ENCODE assay signal across 19 mouse cellular contexts in the genomic region with DNA sequence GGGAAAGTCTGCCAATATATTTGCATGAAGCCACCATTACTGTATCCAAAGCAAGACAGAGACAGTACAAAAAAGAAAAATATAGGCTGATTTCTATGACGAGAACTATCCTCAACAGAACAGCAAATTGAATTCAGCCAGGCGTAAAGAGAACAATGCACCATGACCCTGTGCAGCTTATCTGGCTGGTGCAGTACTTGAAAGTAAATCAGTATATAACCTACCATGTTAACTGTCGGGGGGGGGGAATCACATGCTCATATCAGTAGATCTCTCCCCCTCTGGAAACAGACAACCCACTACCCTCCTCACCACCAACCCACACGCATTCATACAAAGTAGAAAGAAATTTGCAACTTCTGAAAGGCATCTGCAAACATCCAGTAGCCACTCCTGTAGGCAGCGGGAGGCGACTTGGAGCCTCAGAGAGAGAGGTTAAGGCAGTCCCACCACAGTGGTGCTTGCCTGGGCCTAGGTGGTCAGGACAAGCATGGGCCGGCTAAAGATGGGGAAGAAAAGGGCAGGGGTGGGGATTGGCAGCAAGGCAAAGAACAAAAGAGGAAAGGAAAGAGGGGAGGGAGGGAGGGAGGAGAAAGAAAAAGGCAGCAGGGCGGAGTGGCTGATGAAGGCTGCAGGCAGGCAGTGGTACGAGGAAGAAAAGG. TPM values are rescaled to one million over a fixed set of nuclear protein-coding genes. Genes with fewer than 3 reads are reported as not detected.
DNase-seq lines count a peak whose midpoint lies in the region; ATAC-seq and TF ChIP-seq lines count a peak whose summit lies in the region.
"Had no signal": no experiment of that assay in that cellular context is flagged by ENCODE, and none has a peak within 500 bp of the region (broad histone marks: within the 10 kb centered on the region; RNA-seq: fewer than 3 reads in every experiment).

No protein-coding gene starts in this region.

- WGBS in forebrain, embryonic 11.5 days, result 33% methylated on average over 9 of the region's 9 CpGs
- WGBS in hindbrain, embryonic 13.5 days, result 31% methylated on average over 9 of the region's 9 CpGs
- 25% methylated on average over 9 of the region's 9 CpGs for WGBS in midbrain, embryonic 14.5 days
- 81% methylated on average over 9 of the region's 9 CpGs for WGBS in kidney, adult 2 months

- H3K9me3 ChIP-seq in ES-E14 (ENCODE audit: control insufficient read depth, insufficient read depth, low read depth, low read length), result no peaks in the 10 kb centered on the region
- H3K9me3 ChIP-seq in forebrain, embryonic 11.5 days (ENCODE audit: control insufficient read depth, low read length), result no peaks in the 10 kb centered on the region
- no peaks in the 10 kb centered on the region for H3K9me3 ChIP-seq in hindbrain, embryonic 13.5 days
- no peaks in the 10 kb centered on the region for H3K9me3 ChIP-seq in midbrain, embryonic 14.5 days (ENCODE audit: control insufficient read depth, low read length)
- H3K9me3 ChIP-seq: heart, embryonic 10.5 days; intestine, embryonic 15.5 days had no signal

- H3K4me1 ChIP-seq in ES-E14 (ENCODE audit: control insufficient read depth in 2 of 2, insufficient read depth in 2 of 2, low read length in 2 of 2, poor library complexity in 1 of 2), result peaks cover 2 to 21% of the 10 kb centered on the region in 2 experiments; a peak in 3 of 4 replicates
- H3K4me1 ChIP-seq in forebrain, embryonic 11.5 days (replicated peaks; ENCODE audit: control insufficient read depth, insufficient read depth, low read length), result peaks cover 12% of the 10 kb centered on the region
- peaks cover 31% of the 10 kb centered on the region for H3K4me1 ChIP-seq in hindbrain, embryonic 13.5 days (replicated peaks)
- H3K4me1 ChIP-seq in midbrain, embryonic 14.5 days (ENCODE audit: control insufficient read depth, insufficient read depth, low read length), result peaks cover 27% of the 10 kb centered on the region
- H3K4me1 ChIP-seq in kidney, adult 2 months (ENCODE audit: control insufficient read depth, insufficient read depth, low read length), result no peaks in the 10 kb centered on the region
- H3K4me1 ChIP-seq: heart, embryonic 10.5 days; intestine, embryonic 15.5 days had no signal

- H3K27me3 ChIP-seq in forebrain, embryonic 11.5 days (ENCODE audit: control insufficient read depth, insufficient read depth, low read length), result no peaks in the 10 kb centered on the region
- no peaks in the 10 kb centered on the region for H3K27me3 ChIP-seq in hindbrain, embryonic 13.5 days
- H3K27me3 ChIP-seq in midbrain, embryonic 14.5 days (ENCODE audit: control insufficient read depth, insufficient read depth, low read length), result no peaks in the 10 kb centered on the region
- H3K27me3 ChIP-seq in kidney, adult 2 months (replicated peaks; ENCODE audit: control insufficient read depth, insufficient read depth, low read length), result no peaks in the 10 kb centered on the region
- H3K27me3 ChIP-seq: intestine, embryonic 15.5 days had no signal

- ATAC-seq in forebrain, embryonic 11.5 days (replicated peaks; ENCODE audit: low FRiP score), result peak; percentile 46; the same call in 1 of the 2 replicates
- peak; percentile 45; the same call in 1 of the 2 replicates for ATAC-seq in hindbrain, embryonic 13.5 days (ENCODE audit: low FRiP score)
- no peak for ATAC-seq in midbrain, embryonic 14.5 days (ENCODE audit: low FRiP score, low TSS enrichment)
- ATAC-seq: intestine, embryonic 15.5 days had no signal

- H3K4me2 ChIP-seq in forebrain, embryonic 11.5 days (ENCODE audit: low read depth, low read length, severe bottlenecking), result no peak overlapping the region
- no peak overlapping the region for H3K4me2 ChIP-seq in hindbrain, embryonic 13.5 days
- no peak overlapping the region for H3K4me2 ChIP-seq in midbrain, embryonic 14.5 days (ENCODE audit: low read length)
- H3K4me2 ChIP-seq: intestine, embryonic 15.5 days; lung, embryonic 14.5 days had no signal

- no peak for TF ChIP-seq CTCF in kidney, adult 2 months (conservative IDR thresholded peaks at IDR 0.05; ENCODE audit: insufficient read depth, insufficient read length, low read depth, low read length)

- TF ChIP-seq POLR2A in kidney, adult 2 months (IDR thresholded peaks at IDR 0.05; ENCODE audit: low read depth, low read length), result no peak

- peaks cover 12% of the 10 kb centered on the region; the same call in 1 of the 2 replicates for H3K36me3 ChIP-seq in ES-E14 (ENCODE audit: control insufficient read depth, insufficient read depth, low read length, poor library complexity, severe bottlenecking)
- H3K36me3 ChIP-seq in forebrain, embryonic 11.5 days (ENCODE audit: control insufficient read depth, insufficient read depth, low read length), result peaks cover 5% of the 10 kb centered on the region
- H3K36me3 ChIP-seq in hindbrain, embryonic 13.5 days, result peaks cover 18% of the 10 kb centered on the region
- peaks cover 16% of the 10 kb centered on the region for H3K36me3 ChIP-seq in midbrain, embryonic 14.5 days (ENCODE audit: control insufficient read depth, insufficient read depth, low read length)
- H3K36me3 ChIP-seq in kidney, adult 2 months (ENCODE audit: control insufficient read depth, insufficient read depth, low read length), result peaks cover 2% of the 10 kb centered on the region

- in situ Hi-C loops in ES-E14 (cut with MboI; ENCODE audit: low sequenced_read_pairs in 2 of 2, unreplicated experiment in 2 of 2), result no loop called here

- peak overlapping the region; percentile 0; the same call in 1 of the 2 replicates for H3K27ac ChIP-seq in ES-E14 (ENCODE audit: insufficient read depth, low read depth, low read length, poor library complexity, severe bottlenecking)
- H3K27ac ChIP-seq in forebrain, embryonic 11.5 days (ENCODE audit: low read depth, low read length), result no peak overlapping the region
- H3K27ac ChIP-seq in hindbrain, embryonic 13.5 days, result peak overlapping the region; percentile 77
- peak overlapping the region; percentile 61 for H3K27ac ChIP-seq in midbrain, embryonic 14.5 days (replicated peaks; ENCODE audit: low read depth, low read length)
- H3K27ac ChIP-seq in kidney, adult 2 months (ENCODE audit: insufficient read depth, low read depth, low read length), result no peak overlapping the region
- H3K27ac ChIP-seq: heart, embryonic 10.5 days; intestine, embryonic 15.5 days had no signal

- H3K9ac ChIP-seq in ES-E14 (ENCODE audit: insufficient read depth, low read depth, low read length, poor library complexity, severe bottlenecking), result no peak overlapping the region
- peak overlapping the region; percentile 35 for H3K9ac ChIP-seq in forebrain, embryonic 11.5 days (ENCODE audit: low read length)
- no peak overlapping the region for H3K9ac ChIP-seq in hindbrain, embryonic 13.5 days
- no peak overlapping the region for H3K9ac ChIP-seq in midbrain, embryonic 14.5 days (replicated peaks; ENCODE audit: low read length)
- H3K9ac ChIP-seq: intestine, embryonic 15.5 days; lung, embryonic 14.5 days had no signal

- no peak overlapping the region for H3K4me3 ChIP-seq in ES-E14 (ENCODE audit: insufficient read depth in 1 of 2, low read depth in 1 of 2, low read length in 2 of 2, poor library complexity in 1 of 2, severe bottlenecking in 1 of 2)
- H3K4me3 ChIP-seq in forebrain, embryonic 11.5 days (ENCODE audit: low read depth, low read length), result no peak overlapping the region
- H3K4me3 ChIP-seq in hindbrain, embryonic 13.5 days, result no peak overlapping the region
- H3K4me3 ChIP-seq in midbrain, embryonic 14.5 days (replicated peaks; ENCODE audit: low read depth, low read length), result no peak overlapping the region
- H3K4me3 ChIP-seq in kidney, adult 2 months (ENCODE audit: insufficient read depth, low read depth, low read length), result no peak overlapping the region
- H3K4me3 ChIP-seq: erythroblast, embryonic 14.5 days; heart, embryonic 10.5 days; intestine, embryonic 15.5 days had no signal

- DNase-seq in ES-E14 (ENCODE audit: low read depth, low spot score), result no peak
- DNase-seq in forebrain, embryonic 11.5 days (ENCODE audit: low spot score), result no peak
- DNase-seq in midbrain, embryonic 14.5 days, result peak; percentile 61
- DNase-seq in kidney, adult 2 months, result no peak
- no peak for DNase-seq in kidney, postnatal 25 days
- DNase-seq in urinary bladder, postnatal 36 days (ENCODE audit: low spot score in 2 of 2), result no peak
- DNase-seq: adrenal gland, postnatal 36 days; heart, postnatal 14 days; kidney, postnatal 36 days; lung, embryonic 14.5 days; right cerebral cortex, postnatal 4 days had no signal

TF ChIP-seq in ES-E14, 5 proteins besides CTCF, POLR2A, EP300 and RAD21:
- no peak for TF ChIP-seq MAFK (IDR thresholded peaks at IDR 0.05; ENCODE audit: insufficient read depth, low read depth, low read length)
- no peak for TF ChIP-seq CHD2 (IDR thresholded peaks at IDR 0.05; ENCODE audit: low read depth, low read length)
- no peak for TF ChIP-seq ZNF384 (IDR thresholded peaks at IDR 0.05; ENCODE audit: low read depth, low read length)
- no peak for TF ChIP-seq ZC3H11A (IDR thresholded peaks at IDR 0.05; ENCODE audit: borderline replicate concordance, low read depth, low read length)
- no peak for TF ChIP-seq HCFC1 (IDR thresholded peaks at IDR 0.05; ENCODE audit: borderline replicate concordance, insufficient read depth, low read length)

RNA-seq across cellular contexts. Expression of gene Cacng1, which starts 33.5 kb away (rescaled TPM):
- 0.22 TPM in 1 of 2 replicates, not detected in the other for total RNA-seq in ES-E14 (2012; rRNA removed)
- 0.21 TPM in 1 of 2 replicates, not detected in the other for polyA plus RNA-seq in forebrain, embryonic 11.5 days (2014; fragmentation: Nextera tagmentation; extraction: Ambion mirVana)
- polyA plus RNA-seq in hindbrain, embryonic 13.5 days (2015; fragmentation: Nextera tagmentation; extraction: Ambion mirVana), result 0.31 and 0.35 TPM in 2 replicates
- polyA plus RNA-seq in midbrain, embryonic 14.5 days (2014; fragmentation: Nextera tagmentation; extraction: Ambion mirVana), result 0.45 and 0.46 TPM in 2 replicates
- polyA plus RNA-seq in kidney, adult 2 months (2012; rRNA removed), result 0.19 and 1.4 TPM in 2 replicates
- total RNA-seq: heart, postnatal 14 days; layer of hippocampus, postnatal 25 days; left cerebral cortex, postnatal 36 days; liver, adult 2 months; megakaryocyte progenitor cell, adult 5-6 weeks had no signal
- polyA plus RNA-seq: erythroblast, embryonic 14.5 days; heart, embryonic 10.5 days had no signal

Comparison
In these comparisons a context has a peak if more than half of its experiments do, and no peak if none do; other contexts are left out.
1. H3K27ac ChIP-seq: peak in ES-E14 (single experiment), hindbrain, embryonic 13.5 days (single experiment) and midbrain, embryonic 14.5 days (single experiment); none in forebrain, embryonic 11.5 days (single experiment) and kidney, adult 2 months (single experiment).